Mouse (Mus musculus) embryonic facial prominence, embryonic 15.5 days (tissue): Measurements from ENCODE around the gene Topbp1. TPM values are rescaled to one million over a fixed set of nuclear protein-coding genes. Genes with fewer than 3 reads are reported as not detected.

Source experiments
- ATAC-seq: fragments of 200-750 bp; cut with Nextera tagmentation; 2 replicates; pipeline ENCODE4 v1.8.0; 2017; ENCODE audit warnings: low read depth, moderate TSS enrichment; ENCODE audit not compliant: insufficient number of reproducible peaks, low FRiP score, low TSS enrichment
- H3K27ac ChIP-seq: fragments of 300-500 bp; sonication (generic); replicated peaks from 2 replicates; pipeline ENCODE4 v1.5.1; 2015; ENCODE audit warnings: mild to moderate bottlenecking, inconsistent platforms
- H3K27me3 ChIP-seq: fragments of 300-500 bp; sonication (generic); 2 replicates; pipeline ENCODE4 v1.6.1; 2015; ENCODE audit warnings: inconsistent platforms
- H3K36me3 ChIP-seq: fragments of 300-500 bp; sonication (generic); 2 replicates; pipeline ENCODE4 v1.6.1; 2015; ENCODE audit warnings: mild to moderate bottlenecking, inconsistent platforms
- H3K4me1 ChIP-seq: fragments of 300-500 bp; sonication (generic); 2 replicates; pipeline ENCODE4 v1.6.1; 2015; ENCODE audit warnings: inconsistent platforms
- H3K4me2 ChIP-seq: fragments of 300-500 bp; sonication (generic); replicated peaks from 2 replicates; pipeline ENCODE4 v1.6.1; 2015; ENCODE audit warnings: mild to moderate bottlenecking, inconsistent platforms
- H3K4me3 ChIP-seq: fragments of 300-500 bp; sonication (generic); replicated peaks from 2 replicates; pipeline ENCODE4 v1.5.1; 2015; ENCODE audit warnings: mild to moderate bottlenecking, inconsistent platforms
- H3K9ac ChIP-seq: fragments of 300-500 bp; sonication (generic); 2 replicates; pipeline ENCODE4 v1.6.1; 2015; ENCODE audit warnings: inconsistent platforms
- H3K9me3 ChIP-seq: fragments of 300-500 bp; sonication (generic); replicated peaks from 2 replicates; pipeline ENCODE4 v1.6.1; 2016; ENCODE audit warnings: inconsistent platforms
- WGBS: fragments of 180-500 bp; shearing (Covaris S2); methylation state at CpG from one replicate; pipeline ENCODE4 v1.1.7; 2015; 5-methylcytosine and 5-hydroxymethylcytosine counted together
- polyA plus RNA-seq: library from polyadenylated mRNA; unstranded; fragments of >200 nt; fragmentation: Nextera tagmentation; extraction: Ambion mirVana; gene quantifications from 2 replicates; pipeline ENCODE4 v1.2.1, GENCODE M21; 2015

Gene Topbp1
- polyA plus RNA-seq = 52.8 and 55.2 TPM in 2 replicates

- under 1% methylated on average over 48 of the region's 49 CpGs for WGBS
- Histone ChIP-seq H3K9me3 (no peaks in the 10 kb centered on the region), H3K36me3 (peaks cover 18% of the 10 kb centered on the region), H3K27me3 (no peaks in the 10 kb centered on the region), H3K4me1 (peaks cover 21% of the 10 kb centered on the region), H3K27ac (peak within 1 kb of the TSS; percentile 90), H3K4me3 (peak within 1 kb of the TSS; percentile 94), H3K4me2 (peak within 1 kb of the TSS; percentile 75), H3K9ac (peak within 1 kb of the TSS; percentile 87)
- peak; percentile 97 for ATAC-seq
These were observed at the start of gene Topbp1, which contains the start of gene 1300017J02Rik for GRCm38 (mm10) chr9:103304927-103305326. Gene Topbp1 (plus strand): TSS chr9:103305215. Gene 1300017J02Rik (minus strand): TSS chr9:103305082.

DNA sequence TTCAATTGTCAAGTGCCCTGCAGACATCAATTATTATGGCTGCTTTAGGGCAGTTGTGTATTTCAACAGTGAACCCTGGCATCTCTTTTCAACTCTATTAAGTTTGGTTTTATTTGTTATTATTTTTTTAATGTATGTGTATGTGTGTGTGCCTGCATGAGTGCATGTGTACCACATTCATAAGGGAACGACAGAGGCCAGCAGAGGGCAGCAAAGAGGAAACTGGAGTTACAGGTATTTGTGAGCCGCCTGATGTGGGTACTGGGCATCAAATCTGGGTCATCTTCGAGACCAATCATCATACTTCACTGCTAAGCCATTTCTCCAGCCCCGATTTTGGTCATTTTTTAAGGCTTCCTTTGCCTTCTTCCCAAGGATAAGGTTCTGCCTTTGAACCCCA, 39.2 kb upstream of the Topbp1 start:
- no peaks in the 10 kb centered on the region for H3K4me1 ChIP-seq
- ATAC-seq = no peak
- H3K4me3 ChIP-seq = no peak overlapping the region
- no peak overlapping the region for H3K27ac ChIP-seq
- WGBS = 89% methylated on average over 4 of the region's 4 CpGs
- H3K27me3 ChIP-seq = no peaks in the 10 kb centered on the region
- no peak overlapping the region for H3K4me2 ChIP-seq
- no peaks in the 10 kb centered on the region for H3K9me3 ChIP-seq
- no peaks in the 10 kb centered on the region for H3K36me3 ChIP-seq
- no peak overlapping the region for H3K9ac ChIP-seq

GRCm38 (mm10) chr9:103271104-103271503, 33.9 kb upstream of the Topbp1 start:
- H3K27me3 ChIP-seq = no peaks in the 10 kb centered on the region
- no peaks in the 10 kb centered on the region for H3K36me3 ChIP-seq
- H3K9me3 ChIP-seq = no peaks in the 10 kb centered on the region
- ATAC-seq = no peak
- H3K9ac ChIP-seq = no peak overlapping the region
- H3K4me2 ChIP-seq = no peak overlapping the region
- no peaks in the 10 kb centered on the region for H3K4me1 ChIP-seq
- 38% methylated on average over 4 of the region's 4 CpGs for WGBS
- H3K27ac ChIP-seq = no peak overlapping the region
- no peak overlapping the region for H3K4me3 ChIP-seq

DNA sequence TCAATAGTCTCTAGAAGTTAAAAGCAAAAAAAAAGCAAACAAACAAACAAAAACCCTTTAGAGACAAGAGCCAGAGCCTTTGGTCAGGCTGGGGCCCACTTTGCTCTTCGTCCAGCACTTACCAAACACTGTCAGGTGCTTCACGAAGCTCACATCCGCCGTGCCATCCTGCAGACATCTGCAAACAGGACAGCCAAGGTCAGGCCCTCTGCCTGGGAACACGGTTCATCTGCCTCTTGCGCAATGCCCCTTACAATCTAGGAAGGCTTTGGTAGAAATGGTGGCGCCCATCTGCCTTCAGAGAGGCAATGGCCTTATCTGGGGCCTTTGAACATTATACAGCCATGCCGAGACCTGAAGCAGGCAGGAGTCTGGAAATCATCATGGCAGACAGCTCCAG, 30.2 kb upstream of the Topbp1 start:
- Histone ChIP-seq H3K4me3 (no peak overlapping the region), H3K4me2 (no peak overlapping the region), H3K4me1 (no peaks in the 10 kb centered on the region), H3K27ac (no peak overlapping the region), H3K9ac (no peak overlapping the region), H3K36me3 (no peaks in the 10 kb centered on the region), H3K27me3 (no peaks in the 10 kb centered on the region), H3K9me3 (no peaks in the 10 kb centered on the region)
- no peak for ATAC-seq
- WGBS = 85% methylated on average over 8 of the region's 8 CpGs

DNA sequence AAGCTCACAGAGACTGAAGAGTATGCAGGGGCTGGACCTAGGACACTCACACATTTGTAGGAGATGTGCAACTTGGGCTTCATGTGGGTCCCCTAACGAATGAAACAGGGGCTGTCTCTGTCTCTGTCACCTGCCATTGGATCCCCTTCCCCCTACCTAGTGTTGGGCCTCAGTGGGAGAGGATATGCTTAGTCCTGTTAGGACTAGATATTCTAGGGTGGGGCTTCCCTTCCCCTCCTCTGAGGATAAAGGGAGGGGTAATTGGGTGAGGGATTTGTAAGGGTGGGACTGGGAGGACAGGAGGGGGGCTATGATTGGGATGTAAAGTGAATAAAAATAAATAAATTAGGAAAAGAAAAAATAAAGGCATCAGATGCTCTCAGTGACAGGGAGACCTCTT, 29.3 kb upstream of the Topbp1 start:
- Histone ChIP-seq H3K27ac (no peak overlapping the region), H3K9ac (no peak overlapping the region), H3K4me1 (no peaks in the 10 kb centered on the region), H3K9me3 (no peaks in the 10 kb centered on the region), H3K27me3 (no peaks in the 10 kb centered on the region), H3K4me3 (no peak overlapping the region), H3K4me2 (no peak overlapping the region), H3K36me3 (no peaks in the 10 kb centered on the region)
- 72% methylated on average over 1 of the region's 1 CpGs for WGBS
- ATAC-seq = no peak

GRCm38 (mm10) chr9:103276876-103277275, 28.1 kb upstream of the Topbp1 start:
- H3K36me3 ChIP-seq = no peaks in the 10 kb centered on the region
- no peaks in the 10 kb centered on the region for H3K27me3 ChIP-seq
- no peak overlapping the region for H3K9ac ChIP-seq
- no peaks in the 10 kb centered on the region for H3K9me3 ChIP-seq
- no peak overlapping the region for H3K4me3 ChIP-seq
- no peaks in the 10 kb centered on the region for H3K4me1 ChIP-seq
- no peak for ATAC-seq
- WGBS = 78% methylated on average over 6 of the region's 6 CpGs
- no peak overlapping the region for H3K4me2 ChIP-seq
- H3K27ac ChIP-seq = no peak overlapping the region

- no peaks in the 10 kb centered on the region for H3K27me3 ChIP-seq
- WGBS = 43% methylated on average over 4 of the region's 4 CpGs
- no peaks in the 10 kb centered on the region for H3K36me3 ChIP-seq
- H3K4me1 ChIP-seq = no peaks in the 10 kb centered on the region
- H3K9ac ChIP-seq = no peak overlapping the region
- H3K27ac ChIP-seq = no peak overlapping the region
- no peak overlapping the region for H3K4me2 ChIP-seq
- no peaks in the 10 kb centered on the region for H3K9me3 ChIP-seq
- no peak for ATAC-seq
- H3K4me3 ChIP-seq = no peak overlapping the region
These were observed 18.6 kb upstream of the Topbp1 start for GRCm38 (mm10) chr9:103286396-103286795.

DNA sequence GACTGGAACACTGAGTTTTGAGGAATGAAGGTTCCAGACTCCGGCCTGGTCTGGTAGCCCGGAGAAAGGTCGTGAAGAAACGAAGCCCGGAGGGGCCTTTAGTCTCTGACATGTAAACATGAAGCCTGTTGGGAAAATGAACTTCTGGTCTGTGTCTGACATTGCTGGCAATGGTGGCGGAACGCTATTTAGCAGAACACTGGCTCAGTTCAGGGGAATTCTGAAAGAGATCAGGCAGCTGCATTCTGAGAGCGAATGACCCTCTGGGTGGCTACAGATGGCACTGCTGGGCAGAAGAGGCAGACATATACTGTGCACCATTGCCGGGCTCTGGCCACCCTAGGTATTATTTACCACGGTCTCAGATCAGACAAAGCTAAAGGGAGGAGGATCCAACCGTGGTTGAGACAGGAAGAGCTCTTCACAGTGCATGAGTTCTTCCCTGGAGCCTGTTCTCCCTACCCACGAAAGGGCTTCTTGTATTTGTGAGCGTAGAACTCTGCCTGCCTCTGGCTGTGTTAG, 18.1 kb upstream of the Topbp1 start:
- no peak overlapping the region for H3K4me2 ChIP-seq
- no peaks in the 10 kb centered on the region for H3K4me1 ChIP-seq
- no peak for ATAC-seq
- no peak overlapping the region for H3K27ac ChIP-seq
- no peaks in the 10 kb centered on the region for H3K27me3 ChIP-seq
- no peaks in the 10 kb centered on the region for H3K9me3 ChIP-seq
- WGBS = 58% methylated on average over 13 of the region's 13 CpGs
- H3K4me3 ChIP-seq = no peak overlapping the region
- no peaks in the 10 kb centered on the region for H3K36me3 ChIP-seq
- H3K9ac ChIP-seq = no peak overlapping the region

- 88% methylated on average over 19 of the region's 19 CpGs for WGBS
- Histone ChIP-seq H3K4me2 (no peak overlapping the region), H3K27ac (no peak overlapping the region), H3K27me3 (no peaks in the 10 kb centered on the region), H3K36me3 (no peaks in the 10 kb centered on the region), H3K9ac (no peak overlapping the region), H3K9me3 (no peaks in the 10 kb centered on the region), H3K4me1 (no peaks in the 10 kb centered on the region), H3K4me3 (no peak overlapping the region)
- no peak for ATAC-seq
These were observed 17.1 kb upstream of the Topbp1 start for GRCm38 (mm10) chr9:103287840-103288488.

- H3K4me1 ChIP-seq = no peaks in the 10 kb centered on the region
- H3K4me2 ChIP-seq = no peak overlapping the region
- 86% methylated on average over 13 of the region's 13 CpGs for WGBS
- H3K9me3 ChIP-seq = no peaks in the 10 kb centered on the region
- no peaks in the 10 kb centered on the region for H3K27me3 ChIP-seq
- no peak overlapping the region for H3K27ac ChIP-seq
- H3K36me3 ChIP-seq = no peaks in the 10 kb centered on the region
- H3K4me3 ChIP-seq = no peak overlapping the region
- ATAC-seq = no peak
- H3K9ac ChIP-seq = no peak overlapping the region
These were observed 16.4 kb upstream of the Topbp1 start for GRCm38 (mm10) chr9:103288489-103289180.

GRCm38 (mm10) chr9:103294507-103294906, 10.5 kb upstream of the Topbp1 start:
- Histone ChIP-seq H3K9ac (no peak overlapping the region), H3K27me3 (no peaks in the 10 kb centered on the region), H3K4me2 (no peak overlapping the region), H3K4me1 (no peaks in the 10 kb centered on the region), H3K27ac (no peak overlapping the region), H3K4me3 (no peak overlapping the region), H3K36me3 (no peaks in the 10 kb centered on the region), H3K9me3 (no peaks in the 10 kb centered on the region)
- 93% methylated on average over 2 of the region's 2 CpGs for WGBS
- ATAC-seq = no peak
